Mouse (Mus musculus) cerebellum, adult 8-10 months (tissue): ENCODE data around the gene Olfr1188.
"Not testable (repeated sequence)": the region's sequence is repeated elsewhere in the genome, so short reads cannot be mapped to it uniquely, and the experiment has no call there.

Experiments used
- DNase-seq: peaks from one replicate; pipeline ENCODE4 v3.0.0; 2022

The Olfr1188 gene

DNA sequence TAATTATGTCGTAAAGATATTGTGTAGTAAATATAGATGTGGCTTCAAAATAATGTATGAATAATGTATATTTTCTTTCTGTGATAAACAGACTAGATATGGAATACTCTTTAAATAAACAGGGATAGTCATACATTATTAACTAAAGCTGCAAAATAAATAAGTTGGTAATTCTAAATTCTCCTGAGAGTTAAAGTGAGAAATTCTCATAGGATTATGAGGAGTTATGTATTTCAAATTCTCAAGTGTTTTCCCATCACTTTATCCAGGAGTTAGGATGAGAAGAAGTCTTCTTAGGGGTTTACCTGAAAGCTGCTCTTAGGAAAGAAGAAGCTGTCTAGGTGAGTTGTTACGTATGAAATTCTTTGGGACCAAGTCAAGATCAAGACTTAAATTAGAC lies at the start of gene Olfr1188:
TSS of gene Olfr1188 (plus strand) at position 301 of the 400 bp plus-strand sequence.
- no peak for DNase-seq

DNA sequence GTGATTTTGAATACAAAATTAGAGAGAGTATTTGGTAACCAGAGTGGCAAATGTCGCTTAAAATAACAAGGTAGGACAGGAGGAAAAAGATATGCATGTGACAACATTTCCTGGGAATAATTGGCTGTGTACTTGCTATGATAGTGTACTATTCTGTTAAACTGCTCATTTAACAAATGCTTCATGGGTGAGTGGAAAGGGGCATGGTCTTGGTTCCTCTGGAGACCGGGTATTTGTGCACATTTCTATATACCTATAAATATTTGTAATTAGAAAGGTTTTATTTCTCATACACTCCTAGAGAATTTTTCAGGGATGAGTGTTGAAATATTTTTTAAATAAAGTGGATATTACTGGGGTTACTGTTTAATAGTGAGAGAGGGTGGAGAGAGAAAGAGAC lies 38.5 kb upstream of the Olfr1188 start, which contains the start of gene Olfr1186:
TSS of gene Olfr1186 (plus strand) at position 301 of the 400 bp plus-strand sequence.
- no peak for DNase-seq

DNA sequence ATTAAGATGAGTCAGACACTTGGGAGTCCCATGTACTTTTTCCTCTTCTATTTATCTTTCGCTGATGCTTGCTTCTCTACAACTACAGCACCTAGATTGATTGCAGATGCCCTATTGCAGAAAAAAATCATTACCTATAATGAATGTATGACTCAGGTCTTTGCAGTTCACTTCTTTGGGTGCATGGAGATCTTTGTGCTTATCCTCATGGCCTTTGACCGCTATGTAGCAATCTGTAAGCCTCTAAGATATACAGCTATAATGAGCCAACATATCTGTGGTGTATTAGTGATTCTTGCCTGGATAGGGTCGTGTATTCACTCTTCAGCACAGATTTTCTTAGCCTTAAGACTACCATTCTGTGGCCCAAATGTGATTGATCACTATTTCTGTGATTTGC lies 31.0 kb upstream of the Olfr1188 start:
- DNase-seq = no peak

DNA sequence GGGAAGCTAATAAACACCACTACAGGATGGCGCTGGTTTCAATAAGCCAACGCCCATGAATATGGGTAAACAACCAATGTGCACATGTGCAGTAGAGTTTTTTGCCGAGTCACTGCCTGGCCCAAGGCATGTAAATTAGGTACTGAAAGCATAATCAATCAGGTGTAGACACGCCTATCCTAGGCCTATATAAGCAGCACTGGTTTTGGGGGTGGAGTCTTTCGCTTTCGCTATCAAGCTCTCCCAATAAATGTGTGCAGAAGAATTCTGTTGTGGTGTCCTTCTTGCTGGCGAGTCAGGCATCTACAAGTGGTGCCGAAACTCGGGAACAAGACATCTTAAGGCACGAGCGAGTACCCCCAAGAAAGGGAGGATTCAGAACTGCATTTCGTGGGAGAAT lies 16.0 kb downstream of the Olfr1188 start:
- not testable (repeated sequence) for DNase-seq

DNA sequence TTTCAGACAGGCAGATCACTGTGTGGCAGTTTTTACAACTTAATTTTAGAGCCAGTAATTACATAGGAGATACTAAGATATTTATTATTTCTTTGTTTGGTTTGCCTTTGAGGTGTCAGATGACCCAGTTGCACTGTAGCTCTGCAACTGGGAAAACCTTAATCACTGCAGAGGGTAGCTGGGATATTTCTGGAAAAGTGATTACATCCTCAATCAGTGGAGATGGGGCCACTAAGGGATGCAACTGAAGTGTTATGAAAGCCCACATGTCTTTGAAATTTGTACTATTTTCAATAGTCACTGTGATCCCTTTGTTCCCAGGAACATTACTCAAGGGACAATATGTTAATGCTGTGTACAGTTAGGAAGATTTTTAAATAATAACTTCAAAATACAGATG lies 29.4 kb downstream of the Olfr1188 start, which contains the start of gene Olfr1189:
TSS of gene Olfr1189 (plus strand) at position 301 of the 400 bp plus-strand sequence.
- no peak for DNase-seq
